Mouse (Mus musculus) lung, adult 2 months (tissue): ENCODE measurements around the gene Tgtp2. TPM values are rescaled to one million over a fixed set of nuclear protein-coding genes. Genes with fewer than 3 reads are reported as not detected.
"Not testable (repeated sequence)": the region's sequence is repeated elsewhere in the genome, so short reads cannot be mapped to it uniquely, and the experiment has no call there.

Source experiments
- DNase-seq: peaks from one replicate; pipeline ENCODE4 v3.0.0; 2022
- H3K4me1 ChIP-seq: fragments of 200-500 bp; 2 replicates; pipeline ENCODE4 v1.6.1; 2011; ENCODE audit warnings: low read length; ENCODE audit not compliant: control insufficient read depth, insufficient read depth
- H3K4me3 ChIP-seq: fragments of 200-500 bp; replicated peaks from 2 replicates; pipeline ENCODE3; 2011; ENCODE audit warnings: low read depth, mild to moderate bottlenecking, control low read depth, low read length; ENCODE audit errors: extremely low read depth
- CTCF ChIP-seq: fragments of 200-500 bp; IDR thresholded peaks from 2 replicates; pipeline ENCODE4 v1.5.1; 2011; ENCODE audit warnings: mild to moderate bottlenecking, low read length, control low read depth; ENCODE audit not compliant: insufficient read depth
- WGBS: fragments of 180-500 bp; shearing (Covaris S2); methylation state at CpG from one replicate; pipeline ENCODE4 v1.1.7; 2018; 5-methylcytosine and 5-hydroxymethylcytosine counted together
- polyA plus RNA-seq: library from polyadenylated mRNA; depleted of rRNA; stranded (reverse); fragments of >200 nt; gene quantifications from 2 replicates; pipeline ENCODE4 v1.2.3, GENCODE M21; 2012; rRNA removed

Gene Tgtp2
- polyA plus RNA-seq, 1 experiment, result 17.6 TPM

- no peak overlapping the region for H3K4me3 ChIP-seq
- DNase-seq, result no peak
- TF ChIP-seq CTCF, result no peak
- no peaks in the 10 kb centered on the region for H3K4me1 ChIP-seq
- WGBS, result 87% methylated on average over 1 of the region's 1 CpGs
Observed at GRCm38 (mm10) chr11:49068358-49068757, 4.4 kb upstream of the Tgtp2 start.

GRCm38 (mm10) chr11:49061865-49062264 is 2.1 kb downstream of the Tgtp2 start:
- DNase-seq, H3K4me1 ChIP-seq, H3K4me3 ChIP-seq: not testable (repeated sequence)
- 50% methylated on average over 2 of the region's 2 CpGs for WGBS

GRCm38 (mm10) chr11:49060061-49060460 is 3.9 kb downstream of the Tgtp2 start:
- DNase-seq, H3K4me3 ChIP-seq, H3K4me1 ChIP-seq: not testable (repeated sequence)
- 8% methylated on average over 2 of the region's 3 CpGs for WGBS

- H3K4me1 ChIP-seq, H3K4me3 ChIP-seq, DNase-seq: not testable (repeated sequence)
- no CpG with 5 or more reads among the region's 5 CpGs for WGBS
Observed at GRCm38 (mm10) chr11:49051894-49052293, 12.1 kb downstream of the Tgtp2 start.

- WGBS, result 21% methylated on average over 1 of the region's 6 CpGs
- not testable (repeated sequence) for DNase-seq, H3K4me3 ChIP-seq, H3K4me1 ChIP-seq
Observed at GRCm38 (mm10) chr11:49051093-49051891, 12.7 kb downstream of the Tgtp2 start, which contains the start of gene 9930111J21Rik2. 9930111J21Rik2 (minus strand) TSS chr11:49051242.

GRCm38 (mm10) chr11:49050064-49050463 is 13.9 kb downstream of the Tgtp2 start:
- H3K4me1 ChIP-seq, H3K4me3 ChIP-seq, DNase-seq: not testable (repeated sequence)

- not testable (repeated sequence) for DNase-seq, H3K4me1 ChIP-seq, H3K4me3 ChIP-seq
Observed at GRCm38 (mm10) chr11:49012074-49012473, 51.9 kb downstream of the Tgtp2 start.

Other genes starting within 250 kb of the Tgtp2 start
- 28.9 and 32.4 TPM in 2 replicates for gene Trim41, start 246.9 kb downstream of the Tgtp2 start, polyA plus RNA-seq
- 7.8 and 11.6 TPM in 2 replicates for gene Trim7, start 238.1 kb downstream of the Tgtp2 start, polyA plus RNA-seq
- gene Gm12184, start 237.6 kb downstream of the Tgtp2 start, polyA plus RNA-seq, result 5.3 TPM in 2 replicates
- gene Irgm1, start 192.5 kb downstream of the Tgtp2 start, polyA plus RNA-seq, result 7.3 and 11.5 TPM in 2 replicates
- gene Gm5431, start 162.0 kb downstream of the Tgtp2 start, polyA plus RNA-seq, result 0.43 and 0.66 TPM in 2 replicates
- gene Psme2b, start 118.0 kb downstream of the Tgtp2 start, polyA plus RNA-seq, result 5.3 and 8.4 TPM in 2 replicates
- 0.18 and 0.66 TPM in 2 replicates for gene Olfr56, start 85.3 kb downstream of the Tgtp2 start, polyA plus RNA-seq
- gene 9930111J21Rik1, start 84.8 kb downstream of the Tgtp2 start, polyA plus RNA-seq, result 7.4 and 7.6 TPM in 2 replicates
- 0.58 and 0.62 TPM in 2 replicates for gene Gm12185, start 72.0 kb downstream of the Tgtp2 start, polyA plus RNA-seq
- 0.68 and 1.7 TPM in 2 replicates for gene Tgtp1, start 70.0 kb downstream of the Tgtp2 start, polyA plus RNA-seq
- gene 9930111J21Rik2, start 13.0 kb downstream of the Tgtp2 start, polyA plus RNA-seq, result 3.6 and 5.3 TPM in 2 replicates
- 7.4 and 12.7 TPM in 2 replicates for gene Ifi47, start 12.4 kb upstream of the Tgtp2 start, polyA plus RNA-seq
- 0.17 and 0.26 TPM in 2 replicates for gene Olfr1396, start 50.7 kb upstream of the Tgtp2 start, polyA plus RNA-seq
- not detected in 2 replicates for gene Olfr1395, start 78.1 kb upstream of the Tgtp2 start, polyA plus RNA-seq
- not detected in 2 replicates for gene Olfr1394, start 90.2 kb upstream of the Tgtp2 start, polyA plus RNA-seq
- 1.6 and 2.1 TPM in 2 replicates for gene Btnl9, start 123.0 kb upstream of the Tgtp2 start, polyA plus RNA-seq
- 1.5 and 3.0 TPM in 2 replicates for gene Zfp62, start 139.1 kb upstream of the Tgtp2 start, polyA plus RNA-seq
- gene Mgat1, start 180.0 kb upstream of the Tgtp2 start, polyA plus RNA-seq, result 216 and 218 TPM in 2 replicates
- gene Olfr1393, start 214.1 kb upstream of the Tgtp2 start, polyA plus RNA-seq, result not detected in 2 replicates
- gene Olfr1392, start 221.1 kb upstream of the Tgtp2 start, polyA plus RNA-seq, result 0.09 TPM in 1 of 2 replicates, not detected in the other
- gene Olfr10, start 240.5 kb upstream of the Tgtp2 start, polyA plus RNA-seq, result not detected in 2 replicates